Mouse (Mus musculus) MEL (cell line): Measurements from ENCODE around the gene Rhbdd2. TPM values are rescaled to one million over a fixed set of nuclear protein-coding genes. Genes with fewer than 3 reads are reported as not detected.

Experiments used
- DNase-seq: peaks from one replicate; pipeline ENCODE4 v3.0.0; 2011; ENCODE audit warnings: low read depth, low spot score
- H3K27ac ChIP-seq: 2 replicates; pipeline ENCODE4 v1.5.1; 2012; ENCODE audit warnings: low read depth, mild to moderate bottlenecking, control low read depth, low read length, moderate library complexity; ENCODE audit not compliant: control insufficient read depth
- H3K27me3 ChIP-seq, 2 experiments: fragments of 150-350 bp in 1 of 2; sonication (generic) in 1 of 2; 2 replicates each; pipeline ENCODE4 v1.6.1; 2012; ENCODE audit warnings: low read length in 2 of 2, mild to moderate bottlenecking in 2 of 2, improper control_type of control experiment in 1 of 2, moderate library complexity in 1 of 2; ENCODE audit not compliant: insufficient read depth in 2 of 2, control insufficient read depth in 1 of 2
- H3K36me3 ChIP-seq, 2 experiments: 2 replicates each; pipeline ENCODE4 v1.6.1; 2012 to 2014; ENCODE audit warnings: low read length in 2 of 2, improper control_type of control experiment in 1 of 2, inconsistent platforms in 1 of 2, mild to moderate bottlenecking in 1 of 2; ENCODE audit not compliant: insufficient read depth in 2 of 2, control insufficient read depth in 1 of 2
- H3K4me1 ChIP-seq, 2 experiments: fragments of 150-350 bp in 1 of 2; sonication (generic) in 1 of 2; 2 replicates each; pipeline ENCODE4 v1.6.1; 2012; ENCODE audit warnings: low read length in 2 of 2, improper control_type of control experiment in 1 of 2, mild to moderate bottlenecking in 1 of 2; ENCODE audit not compliant: insufficient read depth in 2 of 2, control insufficient read depth in 1 of 2
- H3K4me3 ChIP-seq, 2 experiments: fragments of 150-350 bp in 1 of 2; sonication (generic) in 1 of 2; 2 replicates each; pipeline ENCODE4 v1.5.1; 2012; ENCODE audit warnings: low read depth in 2 of 2, low read length in 2 of 2, mild to moderate bottlenecking in 2 of 2, moderate library complexity in 2 of 2, control low read depth in 1 of 2, improper control_type of control experiment in 1 of 2; ENCODE audit not compliant: control insufficient read depth in 1 of 2, insufficient read depth in 1 of 2
- H3K79me2 ChIP-seq: 2 replicates; pipeline ENCODE4 v1.6.1; 2012; ENCODE audit warnings: mild to moderate bottlenecking, low read length, moderate library complexity; ENCODE audit not compliant: control insufficient read depth, poor library complexity, insufficient read depth
- H3K9ac ChIP-seq: 2 replicates; pipeline ENCODE4 v1.6.1; 2012; ENCODE audit warnings: low read depth, mild to moderate bottlenecking, control low read depth, low read length, moderate library complexity; ENCODE audit not compliant: control insufficient read depth, poor library complexity, severe bottlenecking
- H3K9me3 ChIP-seq: fragments of 150-350 bp; sonication (generic); replicated peaks from 2 replicates; pipeline ENCODE4 v1.6.1; 2012; ENCODE audit warnings: mild to moderate bottlenecking, low read length, improper control_type of control experiment, moderate library complexity; ENCODE audit not compliant: insufficient read depth
- CHD2 ChIP-seq: IDR thresholded peaks from 2 replicates; pipeline ENCODE4 v1.6.1; 2011; ENCODE audit warnings: low read length, improper control_type of control experiment
- CTCF ChIP-seq, 3 experiments: IDR thresholded peaks in 2 of 3; conservative IDR thresholded peaks in 1 of 3; 2 replicates each; pipeline ENCODE4 v1.5.1; 2011 to 2012; ENCODE audit warnings: low read length in 3 of 3, low read depth in 2 of 3, mild to moderate bottlenecking in 2 of 3, improper control_type of control experiment in 1 of 3, inconsistent platforms in 1 of 3, mixed read lengths in 1 of 3, moderate library complexity in 1 of 3; ENCODE audit not compliant: control insufficient read depth in 1 of 3, insufficient read depth in 1 of 3, poor library complexity in 1 of 3, severe bottlenecking in 1 of 3
- EP300 ChIP-seq, 2 experiments: IDR thresholded peaks; 2 replicates each; pipeline ENCODE4 v1.6.1; 2011; ENCODE audit warnings: improper control_type of control experiment in 2 of 2, low read length in 2 of 2, low read depth in 1 of 2, mild to moderate bottlenecking in 1 of 2
- ETS1 ChIP-seq: IDR thresholded peaks from 2 replicates; pipeline ENCODE4 v1.6.1; 2012; ENCODE audit warnings: low read depth, mild to moderate bottlenecking, inconsistent platforms, low read length, improper control_type of control experiment, moderate library complexity
- KAT2A ChIP-seq: conservative IDR thresholded peaks from 2 replicates; pipeline ENCODE4 v1.6.1; 2012; ENCODE audit warnings: low read depth, low read length, improper control_type of control experiment, inconsistent platforms
- MAZ ChIP-seq: IDR thresholded peaks from 2 replicates; pipeline ENCODE4 v1.6.1; 2012; ENCODE audit warnings: low read depth, mild to moderate bottlenecking, inconsistent platforms, low read length, improper control_type of control experiment
- MYB ChIP-seq: IDR thresholded peaks from 2 replicates; pipeline ENCODE4 v1.6.1; 2011; ENCODE audit warnings: mild to moderate bottlenecking, low read depth, low read length, improper control_type of control experiment
- NELFE ChIP-seq: IDR thresholded peaks from 2 replicates; pipeline ENCODE4 v1.6.1; 2011; ENCODE audit warnings: low read depth, low read length, improper control_type of control experiment
- NRF1 ChIP-seq: IDR thresholded peaks from 2 replicates; pipeline ENCODE4 v1.6.1; 2014; ENCODE audit warnings: low read depth, mild to moderate bottlenecking, inconsistent platforms, low read length, improper control_type of control experiment, moderate library complexity; ENCODE audit not compliant: poor library complexity, insufficient read depth, severe bottlenecking
- POLR2A ChIP-seq, 2 experiments: IDR thresholded peaks; 2 replicates each; pipeline ENCODE4 v1.6.1; 2011 to 2012; ENCODE audit warnings: low read length in 2 of 2, mild to moderate bottlenecking in 2 of 2, control low read depth in 1 of 2, improper control_type of control experiment in 1 of 2, low read depth in 1 of 2, moderate library complexity in 1 of 2; ENCODE audit not compliant: control insufficient read depth in 1 of 2, insufficient read depth in 1 of 2, poor library complexity in 1 of 2
- POLR2AphosphoS2 ChIP-seq: IDR thresholded peaks from 2 replicates; pipeline ENCODE4 v1.6.1; 2011; ENCODE audit warnings: low read length, improper control_type of control experiment
- POLR2AphosphoS5 ChIP-seq: IDR thresholded peaks from 2 replicates; pipeline ENCODE4 v1.6.1; 2012; ENCODE audit warnings: low read depth, borderline replicate concordance, mild to moderate bottlenecking, inconsistent platforms, low read length, moderate library complexity, mixed read lengths
- RAD21 ChIP-seq: IDR thresholded peaks from 2 replicates; pipeline ENCODE4 v1.6.1; 2011; ENCODE audit warnings: mild to moderate bottlenecking, low read depth, low read length, improper control_type of control experiment
- SIN3A ChIP-seq: IDR thresholded peaks from 2 replicates; pipeline ENCODE4 v1.6.1; 2012; ENCODE audit warnings: low read length, improper control_type of control experiment, inconsistent platforms
- TAL1 ChIP-seq: IDR thresholded peaks from 2 replicates; pipeline ENCODE4 v1.6.1; 2012; ENCODE audit warnings: mild to moderate bottlenecking, inconsistent platforms, low read length, moderate library complexity, mixed read lengths
- TBP ChIP-seq: IDR thresholded peaks from 2 replicates; pipeline ENCODE4 v1.8.0; 2011; ENCODE audit warnings: low read depth, low read length, improper control_type of control experiment
- TCF12 ChIP-seq: IDR thresholded peaks from 2 replicates; pipeline ENCODE4 v1.6.1; 2014; ENCODE audit warnings: low read depth, mild to moderate bottlenecking, inconsistent platforms, low read length, improper control_type of control experiment, moderate library complexity
- ZKSCAN1 ChIP-seq: IDR thresholded peaks from 2 replicates; pipeline ENCODE4 v1.6.1; 2012; ENCODE audit warnings: low read depth, mild to moderate bottlenecking, inconsistent platforms, low read length, improper control_type of control experiment, moderate library complexity
- ZMIZ1 ChIP-seq: IDR thresholded peaks from 2 replicates; pipeline ENCODE4 v1.6.1; 2012; ENCODE audit warnings: low read depth, mild to moderate bottlenecking, inconsistent platforms, low read length, improper control_type of control experiment, moderate library complexity
- polyA plus RNA-seq, 2 experiments: library from polyadenylated mRNA; stranded (reverse) in 1 of 2; unstranded in 1 of 2; fragments of >175 nt in 1 of 2; fragments of >200 nt in 1 of 2; gene quantifications; 2 replicates each; pipeline versions ENCODE4 v1.2.1 to v1.2.4; 2012; ENCODE audit warnings: low replicate concordance in 2 of 2, low read depth in 1 of 2; ENCODE audit not compliant: insufficient read length in 2 of 2, insufficient read depth in 1 of 2, missing spikeins in 1 of 2
- total RNA-seq: library from RNA; depleted of rRNA; stranded (reverse); fragments of 300-350 nt; gene quantifications from 2 replicates; pipeline ENCODE4 v1.2.3, GENCODE M21; 2012

Gene Rhbdd2
- total and polyA plus RNA-seq, 3 experiments = 4.9 to 29.1 TPM; not detected in 1

DNA sequence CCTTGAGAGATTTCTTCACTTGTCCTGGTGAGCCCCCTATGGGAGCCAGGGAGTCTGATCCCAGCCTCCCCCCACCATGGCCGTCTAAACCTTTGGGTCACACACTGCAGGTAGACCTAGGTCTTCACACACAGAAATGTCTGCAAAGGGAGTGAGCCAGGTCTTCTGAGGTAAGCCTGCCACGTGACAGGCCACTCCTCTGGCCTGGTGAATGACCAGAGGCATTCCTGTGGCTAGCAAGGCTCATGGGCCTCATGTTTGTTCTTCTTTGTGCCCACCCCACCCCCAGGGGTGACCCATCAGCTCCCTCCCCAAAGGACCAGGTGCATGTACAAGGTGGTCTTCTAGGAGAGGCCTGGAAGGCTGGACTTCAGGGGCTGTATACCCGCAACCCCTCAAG, 19.1 kb downstream of the Rhbdd2 start:
- Histone ChIP-seq H3K27ac (no peak overlapping the region), H3K27me3 (no peaks in the 10 kb centered on the region), H3K9me3 (no peaks in the 10 kb centered on the region)
- no peak for TF ChIP-seq ZKSCAN1
- TF ChIP-seq CTCF (IDR thresholded peaks at IDR 0.05 in 2 of 3, conservative IDR thresholded peaks at IDR 0.05 in 1 of 3; ENCODE audit: control insufficient read depth in 1 of 3, insufficient read depth in 1 of 3, low read depth in 2 of 3, low read length in 3 of 3, poor library complexity in 1 of 3, severe bottlenecking in 1 of 3) = no peak
- no peak for TF ChIP-seq TCF12
- TF ChIP-seq ZMIZ1 = no peak
- no peak for TF ChIP-seq MYB
- no peak for TF ChIP-seq NRF1
- no peak for TF ChIP-seq KAT2A
- TF ChIP-seq CHD2 = no peak
- TF ChIP-seq MAZ = no peak
- no peak for TF ChIP-seq NELFE
- TF ChIP-seq POLR2A (IDR thresholded peaks at IDR 0.05; ENCODE audit: control insufficient read depth in 1 of 2, insufficient read depth in 1 of 2, low read depth in 1 of 2, low read length in 2 of 2, poor library complexity in 1 of 2) = no peak
- TF ChIP-seq SIN3A = no peak
- no peak for TF ChIP-seq TBP
- TF ChIP-seq POLR2AphosphoS2 = no peak
- TF ChIP-seq, all 39 proteins: peak for 0
- no peak for DNase-seq
- H3K36me3 ChIP-seq = peaks cover 0 to 15% of the 10 kb centered on the region in 2 experiments; a peak in 2 of 4 replicates
- H3K79me2 ChIP-seq = no peaks in the 10 kb centered on the region
- H3K9ac ChIP-seq = no peak overlapping the region
- H3K4me3 ChIP-seq = no peak overlapping the region
- H3K4me1 ChIP-seq = peaks cover 6 to 14% of the 10 kb centered on the region in 2 experiments

DNA sequence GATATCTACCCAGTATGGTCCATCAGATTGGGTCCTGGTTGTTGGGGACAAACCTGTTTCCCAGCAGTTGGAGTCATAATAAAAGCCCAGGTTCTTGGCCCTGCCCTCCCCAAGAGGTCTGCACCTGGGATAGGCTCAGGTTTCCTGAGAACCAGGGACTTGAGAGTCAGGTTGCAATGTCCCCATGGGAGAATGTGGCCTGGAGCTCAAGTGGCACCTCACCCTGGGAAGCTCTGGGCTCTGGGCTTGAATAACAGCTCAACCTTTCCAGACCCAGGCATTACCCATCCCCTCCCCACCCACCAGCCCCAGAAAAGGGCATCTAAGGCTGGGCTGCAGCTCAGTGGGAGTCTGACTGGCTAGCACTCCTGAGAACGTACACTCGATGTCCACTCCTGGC, 20.8 kb downstream of the Rhbdd2 start:
- Histone ChIP-seq H3K36me3 (peaks cover 0 to 11% of the 10 kb centered on the region in 2 experiments; a peak in 2 of 4 replicates), H3K27ac (no peak overlapping the region), H3K4me1 (peaks cover 4 to 13% of the 10 kb centered on the region in 2 experiments), H3K27me3 (no peaks in the 10 kb centered on the region), H3K4me3 (no peak overlapping the region), H3K9me3 (no peaks in the 10 kb centered on the region), H3K9ac (no peak overlapping the region), H3K79me2 (no peaks in the 10 kb centered on the region; the same call in 1 of the 2 replicates)
- no peak for TF ChIP-seq TAL1
- TF ChIP-seq RAD21 = no peak
- no peak for TF ChIP-seq MAZ
- no peak for TF ChIP-seq TBP
- no peak for DNase-seq

DNA sequence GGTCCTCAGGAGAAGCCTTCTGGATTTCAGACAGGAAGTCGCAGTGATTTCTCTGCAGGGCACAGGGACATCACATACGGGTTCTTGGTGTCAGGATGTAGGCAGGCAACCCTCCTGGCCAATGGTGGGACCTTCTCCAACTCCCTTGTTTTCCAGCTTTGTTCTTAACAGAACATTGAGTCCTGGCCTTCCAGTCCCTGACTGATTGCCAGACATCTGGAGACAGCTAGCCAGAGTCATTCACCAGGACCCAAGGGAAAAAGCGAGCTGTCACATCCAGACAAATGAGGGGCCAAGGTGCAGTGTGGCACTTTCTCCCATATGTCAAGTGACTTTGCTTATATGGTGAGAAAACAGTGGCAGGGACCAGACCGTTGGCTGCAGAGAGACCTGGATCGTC, 23.6 kb downstream of the Rhbdd2 start:
- no peak for TF ChIP-seq EP300 (IDR thresholded peaks at IDR 0.05; ENCODE audit: low read depth in 1 of 2, low read length in 2 of 2)
- TF ChIP-seq SIN3A = no peak
- TF ChIP-seq POLR2AphosphoS5 = no peak
- no peak for TF ChIP-seq ETS1
- 0 out of 4 replicates have a peak, but pooled peaks cover 0 to 3% of the 10 kb centered on the region in 2 experiments for H3K4me1 ChIP-seq
- no peaks in the 10 kb centered on the region; the same call in 1 of the 2 replicates for H3K79me2 ChIP-seq
- no peaks in the 10 kb centered on the region for H3K9me3 ChIP-seq
- peaks cover 0 to 2% of the 10 kb centered on the region in 2 experiments; a peak in 1 of 4 replicates for H3K36me3 ChIP-seq
- H3K9ac ChIP-seq = no peak overlapping the region
- H3K4me3 ChIP-seq = no peak overlapping the region
- H3K27ac ChIP-seq = no peak overlapping the region
- H3K27me3 ChIP-seq = no peaks in the 10 kb centered on the region
- no peak for DNase-seq
